Comparison of ENCODE assay signal across 15 mouse cellular contexts in genomic region chr13:31318008-31318407, GRCm38 (mm10).
"Had no signal": no experiment of that assay in that cellular context is flagged by ENCODE, and none has a peak within 500 bp of the region (broad histone marks: within the 10 kb centered on the region; RNA-seq: fewer than 3 reads in every experiment).

No protein-coding gene starts in this region.

- H3K9ac ChIP-seq: neural tube, embryonic 15.5 days; stomach, embryonic 15.5 days had no signal

- H3K36me3 ChIP-seq: neural tube, embryonic 15.5 days; stomach, embryonic 15.5 days had no signal

- H3K4me2 ChIP-seq: neural tube, embryonic 15.5 days; stomach, embryonic 15.5 days had no signal

- H3K9me3 ChIP-seq: neural tube, embryonic 15.5 days; stomach, embryonic 15.5 days had no signal

- H3K27ac ChIP-seq: neural tube, embryonic 15.5 days; stomach, embryonic 15.5 days; stomach, postnatal 0 days had no signal

- H3K4me1 ChIP-seq: neural tube, embryonic 15.5 days; stomach, embryonic 15.5 days had no signal

- H3K4me3 ChIP-seq: neural tube, embryonic 15.5 days; stomach, embryonic 15.5 days had no signal

- H3K27me3 ChIP-seq: neural tube, embryonic 15.5 days; stomach, embryonic 15.5 days had no signal

- DNase-seq: retina, postnatal 1 day; right cerebral cortex, adult 18-20 months; right cerebral cortex, postnatal 14 days; right cerebral cortex, postnatal 25 days; right cerebral cortex, postnatal 4 days; spleen, adult 18-20 months; thymus, adult 18-20 months; thymus, adult 2 months; thymus, postnatal 14 days; thymus, postnatal 25 days; thymus, postnatal 36 days; thymus, postnatal 4 days had no signal
